Mouse (Mus musculus) heart, adult 2 months (tissue): ENCODE results near the gene Pole3.

Source experiments
- CTCF ChIP-seq: fragments of 200-600 bp; IDR thresholded peaks from 2 replicates; pipeline ENCODE4 v1.8.1; 2022; ENCODE audit warnings: antibody characterized with exemption, mild to moderate bottlenecking, moderate library complexity
- EP300 ChIP-seq: fragments of 200-500 bp; IDR thresholded peaks from 2 replicates; pipeline ENCODE4 v1.6.1; 2011; ENCODE audit warnings: low read depth, low read length, control low read depth; ENCODE audit not compliant: insufficient read depth
- POLR2A ChIP-seq: fragments of 200-500 bp; IDR thresholded peaks from 2 replicates; pipeline ENCODE4 v1.6.1; 2011; ENCODE audit warnings: mild to moderate bottlenecking, low read depth, low read length, control low read depth; ENCODE audit not compliant: insufficient read depth

- TF ChIP-seq POLR2A (no peak), CTCF (no peak), EP300 (no peak)
Observed at GRCm38 (mm10) chr4:62567696-62568095, 42.8 kb upstream of the Pole3 start.
